Mouse (Mus musculus) 416B (cell line): Measurements from ENCODE around the gene Gm10309.

ENCODE experiments used
- DNase-seq: peaks from one replicate; pipeline ENCODE4 v3.0.0; 2011; ENCODE audit warnings: low read depth

Gm10309 gene

GRCm38 (mm10) chr17:86471684-86472083, 33.3 kb downstream of the Gm10309 start:
- no peak for DNase-seq

GRCm38 (mm10) chr17:86470160-86470559, 34.9 kb downstream of the Gm10309 start:
- DNase-seq = no peak

DNA sequence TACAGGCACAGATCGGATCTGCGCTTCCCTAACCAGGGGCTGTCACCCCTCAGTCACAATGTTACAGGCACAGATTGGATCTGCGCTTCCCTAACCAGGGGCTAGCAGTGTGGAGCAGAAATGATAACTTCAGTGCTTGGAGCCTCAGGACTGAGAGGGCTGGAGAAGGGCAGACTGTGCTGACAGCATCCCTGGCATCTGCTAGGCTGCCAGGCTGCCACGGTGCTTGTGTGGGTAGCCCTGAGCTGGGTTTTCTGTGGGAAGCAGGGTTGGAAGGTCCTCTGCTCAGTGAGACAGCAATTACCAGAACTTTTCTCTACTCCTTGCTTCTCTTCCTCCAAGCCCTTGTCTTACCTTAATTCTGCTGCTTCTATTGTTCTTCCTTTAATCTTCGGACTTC, 37.1 kb downstream of the Gm10309 start:
- no peak for DNase-seq

DNA sequence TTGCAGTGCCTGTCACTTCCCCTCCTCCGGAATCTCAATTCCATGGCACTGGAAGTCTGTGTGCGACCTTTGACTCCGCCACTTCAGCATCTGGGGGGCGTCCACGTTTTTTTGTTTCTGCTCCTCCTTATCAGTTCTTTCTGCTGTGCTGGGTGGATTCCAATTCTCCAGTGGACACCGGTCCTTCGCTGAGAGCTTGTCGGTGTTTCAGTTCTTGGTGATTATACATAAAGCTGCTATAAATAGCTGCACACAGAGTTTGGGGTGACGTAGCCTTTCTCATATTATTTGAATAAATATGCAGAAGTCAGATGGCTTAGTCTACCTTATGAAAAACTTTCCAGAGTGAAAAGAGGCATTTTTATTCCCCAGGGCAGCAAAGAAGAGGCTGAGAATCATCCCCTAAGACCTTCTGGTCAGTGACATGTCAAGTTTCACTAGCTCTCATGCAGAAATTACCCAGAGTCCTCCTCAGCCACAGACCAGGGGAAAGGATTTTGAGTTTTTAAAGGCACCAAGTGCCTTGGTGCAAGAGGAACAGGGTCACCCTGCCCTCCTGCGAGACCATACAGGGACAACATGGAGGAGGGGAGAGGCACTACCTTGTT, 37.6 kb downstream of the Gm10309 start:
- DNase-seq = no peak

DNA sequence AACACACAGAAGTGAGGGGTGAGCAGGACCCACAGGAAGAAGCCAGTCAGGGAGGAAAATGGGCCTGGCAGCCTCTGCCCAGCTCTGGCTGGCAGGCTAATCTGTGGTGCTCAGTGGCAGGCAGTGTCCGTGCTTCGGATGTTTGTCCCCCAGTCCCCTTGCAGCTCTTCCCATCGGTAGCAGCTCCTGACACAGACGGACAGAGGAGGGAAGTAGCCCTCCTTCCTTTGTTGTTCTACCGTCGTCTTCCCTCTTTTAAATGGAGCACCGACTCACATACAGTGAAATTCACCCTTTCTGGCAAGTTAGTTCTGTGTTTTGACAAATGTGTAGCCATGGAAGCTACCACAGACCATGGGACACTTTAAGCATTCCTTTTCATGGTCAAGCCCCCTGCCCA, 38.2 kb downstream of the Gm10309 start:
- no peak for DNase-seq

DNA sequence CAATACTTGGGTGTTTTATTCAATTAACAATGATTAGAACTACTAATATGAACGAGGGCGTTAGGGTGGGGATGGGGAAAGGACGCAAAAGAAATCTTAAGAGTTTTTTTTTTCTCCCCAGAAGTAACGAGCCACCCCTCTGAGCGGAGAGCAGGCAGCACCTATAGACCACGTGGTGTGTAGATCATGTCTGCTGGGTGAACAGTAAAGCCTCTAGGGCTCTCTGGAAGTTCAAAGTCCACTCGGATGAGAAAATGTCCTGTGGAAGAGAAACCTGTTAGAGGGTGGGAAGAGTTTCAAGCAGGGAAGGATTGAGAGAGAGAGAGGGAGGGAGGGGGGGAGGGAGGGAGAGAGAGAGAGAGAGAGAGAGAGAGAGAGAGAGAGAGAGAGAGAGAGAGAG, 38.6 kb downstream of the Gm10309 start:
- no peak for DNase-seq

DNA sequence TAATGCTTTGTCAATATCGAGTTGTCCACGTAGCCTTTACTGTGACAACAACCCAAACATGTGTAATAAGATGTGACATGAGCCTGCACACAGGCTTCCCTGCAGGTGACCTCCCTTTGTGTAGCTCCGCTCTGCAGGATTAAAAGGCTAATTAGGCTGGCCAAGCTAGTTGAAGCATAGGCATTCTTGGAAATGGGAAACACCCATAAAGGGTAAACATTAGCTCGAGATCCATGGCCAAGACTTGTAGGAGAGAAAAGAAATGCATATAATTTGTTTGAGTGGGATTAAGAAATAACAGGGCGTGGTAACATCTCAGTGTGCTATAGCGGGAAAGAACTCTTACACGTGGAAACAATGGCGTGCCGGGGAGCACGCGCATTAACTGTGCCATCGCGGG, 39.2 kb downstream of the Gm10309 start:
- DNase-seq = no peak

- DNase-seq = no peak
Observed at GRCm38 (mm10) chr17:86464689-86465363, 40.2 kb downstream of the Gm10309 start.

- DNase-seq = no peak
Observed at GRCm38 (mm10) chr17:86464197-86464596, 40.8 kb downstream of the Gm10309 start.

- no peak for DNase-seq
Observed at GRCm38 (mm10) chr17:86463369-86463768, 41.7 kb downstream of the Gm10309 start.

GRCm38 (mm10) chr17:86460645-86461430, 44.2 kb downstream of the Gm10309 start:
- DNase-seq = no peak

- DNase-seq = no peak
Observed at GRCm38 (mm10) chr17:86458302-86458980, 46.6 kb downstream of the Gm10309 start.

- peak; percentile 35 for DNase-seq
Observed at GRCm38 (mm10) chr17:86456512-86456911, 48.5 kb downstream of the Gm10309 start.

DNA sequence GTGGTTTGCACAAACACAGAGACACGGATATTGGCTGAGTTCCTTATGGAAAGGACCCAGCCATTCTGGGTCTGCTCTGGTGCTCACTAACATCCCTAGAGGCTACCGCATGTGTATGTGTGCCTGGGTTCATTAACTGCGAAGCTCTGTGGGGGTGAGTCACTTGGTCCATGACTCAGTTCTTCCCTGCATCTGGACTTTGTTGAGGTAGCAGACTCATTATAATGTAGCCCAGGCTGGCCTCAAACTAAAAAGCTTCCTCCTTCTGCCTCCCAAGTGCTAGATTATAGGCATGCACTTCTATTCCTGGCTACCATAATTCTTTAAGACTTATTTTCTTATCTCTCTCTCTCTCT, 50.7 kb downstream of the Gm10309 start:
- peak; percentile 61 for DNase-seq

- no peak for DNase-seq
Observed at GRCm38 (mm10) chr17:86453673-86454350, 51.2 kb downstream of the Gm10309 start.

DNA sequence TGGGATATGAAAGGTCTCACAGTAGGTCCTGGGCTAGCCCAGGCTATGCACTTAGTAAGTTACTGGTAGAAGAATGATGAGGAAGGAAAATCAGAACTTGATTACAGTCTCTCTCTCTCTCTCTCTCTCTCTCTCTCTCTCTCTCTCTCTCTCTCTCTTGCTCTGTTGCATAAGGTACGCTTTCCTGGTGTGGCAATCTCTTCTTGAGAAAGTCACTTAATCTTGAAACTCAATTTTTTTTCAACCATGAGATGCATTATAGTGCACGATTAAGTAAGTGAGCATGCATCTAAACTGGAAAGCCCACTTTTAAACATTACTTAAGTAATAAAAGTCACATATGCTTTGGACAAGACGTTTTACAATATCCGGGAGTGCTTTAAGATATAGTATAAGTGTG, 52.1 kb downstream of the Gm10309 start:
- DNase-seq = peak; percentile 34
